Mouse (Mus musculus) stomach, postnatal 0 days (tissue): Measurements from ENCODE around the gene Susd6.

Experiments used
- CTCF ChIP-seq: IDR thresholded peaks from 2 replicates; pipeline ENCODE4 v1.5.1; 2016; ENCODE audit warnings: antibody characterized with exemption, low read depth, mild to moderate bottlenecking, moderate library complexity
- EP300 ChIP-seq: optimal IDR thresholded peaks from 2 replicates; pipeline ENCODE3; 2016; ENCODE audit warnings: antibody characterized with exemption

DNA sequence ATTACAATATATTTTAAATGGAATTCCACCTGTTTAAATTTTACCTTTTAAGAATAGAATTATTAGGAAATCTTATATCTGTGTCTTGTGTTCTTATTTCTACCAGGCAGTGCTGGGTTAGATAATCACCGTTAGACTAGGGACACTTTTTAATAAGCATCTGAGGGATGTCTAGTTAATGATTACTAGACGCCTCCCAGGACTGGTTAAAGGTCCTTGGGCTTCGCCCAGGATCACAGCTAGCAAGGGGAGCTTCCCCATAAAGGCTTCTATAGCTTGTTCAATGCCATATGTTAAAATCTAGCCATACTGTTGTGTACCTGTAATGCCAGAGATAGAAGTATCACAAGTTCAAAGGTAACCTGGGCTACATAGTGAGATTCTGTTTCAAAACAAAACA is 138.6 kb downstream of the Susd6 start:
- no peak for TF ChIP-seq CTCF
- TF ChIP-seq EP300 = no peak
